Mouse (Mus musculus): ENCODE data around the gene Ltc4s. TPM values are rescaled to one million over a fixed set of nuclear protein-coding genes. Genes with fewer than 3 reads are reported as not detected.

The Ltc4s gene
- polyA plus RNA-seq, 1 experiment: 1.3 TPM

DNA sequence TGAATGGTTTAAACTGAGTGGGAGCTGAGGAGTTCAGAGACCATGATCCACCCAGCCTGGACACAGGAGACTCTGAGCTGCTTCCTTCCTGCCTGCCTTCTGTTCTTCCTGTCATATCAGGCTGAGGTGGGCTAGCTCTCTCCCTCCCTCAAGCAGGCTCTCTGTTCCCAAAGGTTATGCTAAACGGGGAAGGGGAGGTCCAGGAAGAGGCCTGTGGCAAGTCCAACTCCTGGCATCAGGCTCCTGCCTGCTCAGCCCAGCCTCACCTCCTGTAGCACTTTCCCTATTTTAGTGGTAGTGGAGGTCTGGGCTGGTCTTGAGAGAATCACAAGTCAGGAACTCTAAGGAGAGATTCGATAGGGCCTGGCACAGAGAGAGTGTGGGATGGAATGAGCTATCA is 12.0 kb downstream of the Ltc4s start:
- Histone ChIP-seq H3K27me3 (ENCODE audit: control insufficient read depth, insufficient read depth, insufficient read length) (no peaks in the 10 kb centered on the region), H3K79me2 (ENCODE audit: control insufficient read depth, insufficient read depth) (peaks cover 91% of the 10 kb centered on the region), H3K79me3 (ENCODE audit: low read depth) (peaks cover 42% of the 10 kb centered on the region), H3ac (ENCODE audit: control insufficient read depth, insufficient read length, low read depth) (peak overlapping the region; percentile 94), H3K36me3 (ENCODE audit: control insufficient read depth, insufficient read depth) (peaks cover 40% of the 10 kb centered on the region), H3K4me3 (ENCODE audit: insufficient read depth, poor library complexity, severe bottlenecking) (peak overlapping the region; percentile 82)
- TF ChIP-seq CTCF (IDR thresholded peaks at IDR 0.05; ENCODE audit: control insufficient read depth, insufficient read depth, insufficient read length) (no peak), CEBPB (IDR thresholded peaks at IDR 0.05; ENCODE audit: low read depth) (no peak), FOSL1 (IDR thresholded peaks at IDR 0.05; ENCODE audit: insufficient read depth, low read length, poor library complexity, severe bottlenecking) (no peak), USF1 (IDR thresholded peaks at IDR 0.05; ENCODE audit: low read depth) (no peak), MYOG (IDR thresholded peaks at IDR 0.05; ENCODE audit: control insufficient read depth, extremely low read depth, insufficient read length) (no peak), MAX (IDR thresholded peaks at IDR 0.05) (no peak)

DNA sequence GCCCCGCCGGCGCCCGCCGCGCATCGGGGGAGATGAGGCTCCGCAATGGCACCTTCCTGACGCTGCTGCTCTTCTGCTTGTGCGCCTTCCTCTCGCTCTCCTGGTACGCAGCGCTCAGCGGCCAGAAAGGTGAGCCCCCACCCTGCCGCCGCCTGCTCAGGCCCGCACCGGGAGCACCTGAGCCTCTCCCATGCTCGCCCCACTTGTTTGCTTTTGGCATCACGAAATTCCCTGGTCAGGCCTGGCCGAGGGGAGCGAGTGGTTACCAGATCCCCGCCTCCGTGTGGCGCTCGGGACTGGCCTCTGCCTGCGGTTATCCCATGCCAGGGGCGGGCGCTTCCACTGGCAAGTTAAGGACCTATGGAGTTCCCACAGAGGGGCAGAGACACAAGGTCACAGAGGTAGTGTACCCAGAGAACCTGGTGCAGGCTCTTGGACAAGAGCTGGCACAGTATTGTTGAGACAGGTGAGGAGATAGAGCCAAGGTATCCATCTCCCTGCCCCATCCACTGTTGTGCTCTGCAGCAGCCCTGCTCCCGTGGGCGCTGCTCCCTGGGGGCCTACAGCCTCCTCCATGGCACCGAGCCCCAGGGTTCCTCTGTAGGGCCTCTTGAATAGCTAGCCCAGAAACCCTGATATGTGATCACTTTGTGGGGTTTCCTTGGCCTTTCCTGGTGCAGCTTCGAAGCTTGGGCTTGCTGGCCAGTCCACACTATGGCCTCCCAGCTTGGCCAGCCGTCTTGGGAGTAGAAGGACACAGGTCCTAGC is 12.6 kb downstream of the Ltc4s start:
- Histone ChIP-seq H3ac (ENCODE audit: control insufficient read depth, insufficient read length, low read depth) (peak overlapping the region; percentile 94), H3K4me3 (ENCODE audit: insufficient read depth, poor library complexity, severe bottlenecking) (peak overlapping the region; percentile 82), H3K79me2 (ENCODE audit: control insufficient read depth, insufficient read depth) (peaks cover 88% of the 10 kb centered on the region), H3K79me3 (ENCODE audit: low read depth) (peaks cover 42% of the 10 kb centered on the region), H3K36me3 (ENCODE audit: control insufficient read depth, insufficient read depth) (peaks cover 41% of the 10 kb centered on the region), H3K27me3 (ENCODE audit: control insufficient read depth, insufficient read depth, insufficient read length) (no peaks in the 10 kb centered on the region)
- no peak for TF ChIP-seq CTCF (IDR thresholded peaks at IDR 0.05; ENCODE audit: control insufficient read depth, insufficient read depth, insufficient read length)
- no peak for TF ChIP-seq FOSL1 (IDR thresholded peaks at IDR 0.05; ENCODE audit: insufficient read depth, low read length, poor library complexity, severe bottlenecking)
- TF ChIP-seq USF1 (IDR thresholded peaks at IDR 0.05; ENCODE audit: low read depth): no peak
- TF ChIP-seq MAX (IDR thresholded peaks at IDR 0.05): no peak
- no peak for TF ChIP-seq MYOG (IDR thresholded peaks at IDR 0.05; ENCODE audit: control insufficient read depth, extremely low read depth, insufficient read length)

DNA sequence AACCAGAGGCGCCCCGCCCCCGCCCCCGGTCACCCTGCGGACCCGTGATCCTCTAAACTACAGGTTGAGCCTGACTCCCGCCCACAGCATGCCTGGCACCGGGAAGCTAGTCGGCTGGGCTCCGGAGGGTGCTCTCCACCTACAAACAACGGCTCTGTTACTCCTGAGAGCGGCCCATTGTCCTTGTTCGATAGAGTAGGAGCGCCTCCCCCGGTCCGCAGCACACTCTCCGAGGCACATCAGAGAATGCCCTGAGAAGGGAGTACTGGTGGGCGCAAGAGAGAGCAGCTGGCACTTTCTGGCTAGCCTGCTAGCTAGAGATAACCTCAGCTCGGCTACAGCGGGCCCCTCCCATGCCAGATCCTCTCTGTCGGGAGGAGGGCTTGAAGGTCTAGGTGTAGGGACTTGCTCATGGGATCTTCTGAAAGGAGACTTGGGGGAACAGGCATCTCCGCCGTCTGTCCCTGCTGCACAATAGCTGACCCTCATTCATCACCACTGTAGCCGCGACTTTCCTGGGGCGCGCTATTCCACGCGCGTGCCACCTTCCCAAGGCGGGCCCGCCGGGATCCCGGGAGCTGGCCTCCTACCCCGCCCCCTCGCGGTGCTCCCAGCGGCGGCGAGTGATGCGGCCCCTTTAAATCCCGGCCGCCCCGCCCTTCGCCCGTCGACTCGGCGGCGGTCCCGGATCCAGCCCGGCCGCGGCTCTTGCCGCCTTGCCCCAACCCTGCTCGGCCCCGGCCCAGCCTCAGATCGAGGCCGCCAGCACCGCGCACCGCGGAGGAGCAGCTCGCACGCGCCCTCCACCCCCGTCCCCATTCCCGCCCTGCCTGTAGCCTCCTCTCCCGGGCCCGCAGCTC is 13.5 kb downstream of the Ltc4s start:
- H3ac ChIP-seq (ENCODE audit: control insufficient read depth, insufficient read length, low read depth): peak overlapping the region; percentile 94
- TF ChIP-seq CTCF (IDR thresholded peaks at IDR 0.05; ENCODE audit: control insufficient read depth, insufficient read depth, insufficient read length) (peak; percentile 22), MYOG (IDR thresholded peaks at IDR 0.05; ENCODE audit: control insufficient read depth, extremely low read depth, insufficient read length) (no peak)
- peak overlapping the region; percentile 82 for H3K4me3 ChIP-seq (ENCODE audit: insufficient read depth, poor library complexity, severe bottlenecking)
- H3K79me3 ChIP-seq (ENCODE audit: low read depth): peaks cover 41% of the 10 kb centered on the region
- peaks cover 39% of the 10 kb centered on the region for H3K36me3 ChIP-seq (ENCODE audit: control insufficient read depth, insufficient read depth)
- peaks cover 80% of the 10 kb centered on the region for H3K79me2 ChIP-seq (ENCODE audit: control insufficient read depth, insufficient read depth)
- no peaks in the 10 kb centered on the region for H3K27me3 ChIP-seq (ENCODE audit: control insufficient read depth, insufficient read depth, insufficient read length)

DNA sequence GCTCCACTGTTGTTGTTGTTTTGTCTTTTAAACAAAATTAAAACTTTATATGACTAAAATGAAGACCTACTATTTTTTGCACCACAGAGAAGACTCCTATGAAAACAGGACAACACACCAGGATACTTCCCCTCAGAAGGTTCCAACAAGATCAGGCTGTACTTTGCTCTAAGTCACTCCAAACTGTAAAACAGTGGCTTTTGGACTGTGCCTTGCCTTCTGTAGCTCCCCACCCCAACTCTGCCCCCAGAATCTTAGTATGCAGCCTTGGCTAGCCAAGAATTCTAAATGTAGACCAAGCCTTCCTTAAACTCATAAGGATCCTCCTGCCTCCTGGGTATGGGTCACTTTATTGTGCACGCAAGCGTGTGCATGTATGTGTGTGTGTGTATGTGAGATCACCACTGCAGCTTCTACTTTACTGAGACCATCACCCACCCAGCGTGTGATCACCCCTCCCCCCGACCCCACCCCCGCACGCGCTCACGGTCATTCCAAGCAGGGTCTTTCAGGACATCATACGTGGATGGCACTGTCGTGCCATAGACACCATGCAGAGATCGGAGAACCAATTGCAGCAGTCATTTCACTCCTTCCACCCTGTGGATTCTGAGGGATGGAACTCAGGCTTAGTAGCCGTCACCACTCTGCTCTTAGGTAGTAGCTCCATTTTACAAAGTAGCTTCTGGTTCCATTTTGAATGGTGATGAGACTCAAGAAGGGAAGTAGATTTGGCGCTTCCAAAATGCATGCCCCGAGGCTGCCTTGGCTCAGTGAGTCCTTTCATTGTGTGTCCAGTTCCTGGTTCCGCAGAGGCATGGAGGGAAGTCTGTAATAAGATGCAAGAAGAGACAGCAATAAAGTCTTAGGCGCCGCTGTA is 14.4 kb downstream of the Ltc4s start:
- H3ac ChIP-seq (ENCODE audit: control insufficient read depth, insufficient read length, low read depth): peak overlapping the region; percentile 89
- H3K79me3 ChIP-seq (ENCODE audit: low read depth): peaks cover 33% of the 10 kb centered on the region
- no peaks in the 10 kb centered on the region for H3K27me3 ChIP-seq (ENCODE audit: control insufficient read depth, insufficient read depth, insufficient read length)
- peak overlapping the region; percentile 82 for H3K4me3 ChIP-seq (ENCODE audit: insufficient read depth, poor library complexity, severe bottlenecking)
- TF ChIP-seq CTCF (IDR thresholded peaks at IDR 0.05; ENCODE audit: control insufficient read depth, insufficient read depth, insufficient read length) (no peak), FOSL1 (IDR thresholded peaks at IDR 0.05; ENCODE audit: insufficient read depth, low read length, poor library complexity, severe bottlenecking) (no peak), MYOD1 (IDR thresholded peaks at IDR 0.05; ENCODE audit: control insufficient read depth, insufficient read length, low read depth) (no peak), CEBPB (IDR thresholded peaks at IDR 0.05; ENCODE audit: low read depth) (no peak)
- peaks cover 32% of the 10 kb centered on the region for H3K36me3 ChIP-seq (ENCODE audit: control insufficient read depth, insufficient read depth)
- H3K79me2 ChIP-seq (ENCODE audit: control insufficient read depth, insufficient read depth): peaks cover 71% of the 10 kb centered on the region

DNA sequence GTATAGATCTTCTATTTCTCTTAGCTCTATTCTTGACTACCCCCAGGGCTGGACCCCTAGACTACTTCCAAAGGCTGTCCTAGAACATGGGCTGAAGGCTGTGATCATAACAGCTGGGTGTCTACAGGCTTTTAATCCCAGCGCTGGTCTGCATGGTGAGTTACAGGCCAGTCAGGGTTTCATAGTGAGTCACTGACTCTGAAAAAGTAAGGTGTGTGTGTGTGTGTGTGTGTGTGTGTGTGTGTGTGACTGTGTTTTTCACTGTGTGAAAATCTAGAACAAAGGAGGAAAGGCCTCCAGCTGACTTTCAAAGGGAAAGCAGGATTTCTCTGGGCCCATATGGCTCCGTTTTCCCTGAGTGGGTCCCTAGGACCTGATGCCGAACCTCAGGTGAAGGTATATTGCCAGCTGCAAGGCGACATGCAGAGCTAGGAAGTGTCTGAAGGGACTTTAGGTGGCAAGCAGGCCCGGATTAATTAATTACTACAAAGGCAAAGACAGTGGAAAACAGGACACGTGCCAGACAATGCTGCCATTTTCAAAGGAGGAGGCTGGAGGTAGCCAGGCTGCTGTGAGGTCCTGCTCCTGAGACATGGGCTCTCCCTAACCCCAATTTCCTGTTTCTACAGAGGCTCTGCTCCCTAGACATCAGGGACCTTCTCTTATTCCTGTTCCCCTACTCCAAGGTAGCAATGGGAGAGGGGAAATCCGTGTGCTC is 15.7 kb downstream of the Ltc4s start:
- no peak overlapping the region for H3K4me3 ChIP-seq (ENCODE audit: insufficient read depth, poor library complexity, severe bottlenecking)
- no peak overlapping the region for H3ac ChIP-seq (ENCODE audit: control insufficient read depth, insufficient read length, low read depth)
- peaks cover 58% of the 10 kb centered on the region for H3K79me2 ChIP-seq (ENCODE audit: control insufficient read depth, insufficient read depth)
- H3K79me3 ChIP-seq (ENCODE audit: low read depth): peaks cover 24% of the 10 kb centered on the region
- no peaks in the 10 kb centered on the region for H3K27me3 ChIP-seq (ENCODE audit: control insufficient read depth, insufficient read depth, insufficient read length)
- peaks cover 27% of the 10 kb centered on the region for H3K36me3 ChIP-seq (ENCODE audit: control insufficient read depth, insufficient read depth)
- no peak for TF ChIP-seq MAX (IDR thresholded peaks at IDR 0.05)
- no peak for TF ChIP-seq USF1 (IDR thresholded peaks at IDR 0.05; ENCODE audit: low read depth)
- TF ChIP-seq MYOG (IDR thresholded peaks at IDR 0.05; ENCODE audit: control insufficient read depth, extremely low read depth, insufficient read length): no peak
- TF ChIP-seq CTCF (IDR thresholded peaks at IDR 0.05; ENCODE audit: control insufficient read depth, insufficient read depth, insufficient read length): no peak
- TF ChIP-seq FOSL1 (IDR thresholded peaks at IDR 0.05; ENCODE audit: insufficient read depth, low read length, poor library complexity, severe bottlenecking): no peak
- no peak for TF ChIP-seq MYOD1 (IDR thresholded peaks at IDR 0.05; ENCODE audit: control insufficient read depth, insufficient read length, low read depth)
- TF ChIP-seq CEBPB (IDR thresholded peaks at IDR 0.05; ENCODE audit: low read depth): no peak

Data from C2C12 (cell line).